Mouse (Mus musculus) erythroblast, embryonic 14.5 days (primary cell): ENCODE data around the gene Kcns1. TPM values are rescaled to one million over a fixed set of nuclear protein-coding genes. Genes with fewer than 3 reads are reported as not detected.

Experiments used
- H3K27me3 ChIP-seq: 2 replicates; pipeline ENCODE4 v1.6.1; 2012; ENCODE audit warnings: inconsistent platforms; ENCODE audit not compliant: control insufficient read depth
- H3K36me3 ChIP-seq: 2 replicates; pipeline ENCODE4 v1.6.1; 2012; ENCODE audit warnings: mild to moderate bottlenecking, inconsistent platforms; ENCODE audit not compliant: control insufficient read depth
- H3K4me1 ChIP-seq: 2 replicates; pipeline ENCODE4 v1.6.1; 2012; ENCODE audit warnings: inconsistent platforms; ENCODE audit not compliant: control insufficient read depth
- H3K4me3 ChIP-seq: replicated peaks from 2 replicates; pipeline ENCODE3; 2012; ENCODE audit warnings: moderate library complexity, mild to moderate bottlenecking, inconsistent platforms
- H3K9me3 ChIP-seq: 2 replicates; pipeline ENCODE4 v1.6.1; 2012; ENCODE audit warnings: low read length, inconsistent platforms, mixed read lengths; ENCODE audit not compliant: control insufficient read depth
- GATA1 ChIP-seq: IDR thresholded peaks from 2 replicates; pipeline ENCODE4 v1.6.1; 2012; ENCODE audit warnings: low read length, inconsistent platforms, mixed read lengths
- TAL1 ChIP-seq: IDR thresholded peaks from 3 replicates; pipeline ENCODE4 v1.6.1; 2012; ENCODE audit warnings: low read length, inconsistent platforms, mixed read lengths
- polyA plus RNA-seq: library from polyadenylated mRNA; stranded (reverse); fragments of >175 nt; gene quantifications from 2 replicates; pipeline ENCODE4 v1.2.3, GENCODE M21; 2012

Gene Kcns1
- polyA plus RNA-seq, 1 experiment, result not detected

DNA sequence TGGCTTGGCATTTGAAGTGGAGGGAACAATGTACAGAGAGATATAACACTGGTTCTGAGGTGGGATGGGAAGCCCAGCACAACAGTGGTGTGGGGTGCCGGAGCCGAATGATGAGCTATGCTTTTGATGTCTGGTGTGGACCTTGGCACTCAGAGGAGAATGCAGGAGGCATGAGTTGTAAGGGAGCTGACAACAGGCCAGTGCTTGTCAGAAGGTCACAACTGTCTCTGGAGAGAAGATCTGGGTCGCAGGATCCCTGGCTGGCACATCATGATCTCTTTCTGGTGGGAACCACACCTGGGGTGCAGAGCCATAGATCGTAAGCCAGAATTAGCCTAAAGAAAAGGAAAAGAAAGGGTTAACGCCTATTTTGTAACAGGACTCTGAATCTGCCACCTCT lies 6.9 kb upstream of the Kcns1 start:
- no peaks in the 10 kb centered on the region for H3K9me3 ChIP-seq
- H3K4me3 ChIP-seq, result no peak overlapping the region
- TF ChIP-seq GATA1 (no peak), TAL1 (no peak)
- H3K4me1 ChIP-seq, result no peaks in the 10 kb centered on the region
- H3K27me3 ChIP-seq, result peaks cover 5% of the 10 kb centered on the region; the same call in 1 of the 2 replicates
- no peaks in the 10 kb centered on the region for H3K36me3 ChIP-seq

- TF ChIP-seq TAL1, result no peak
- TF ChIP-seq GATA1, result no peak
- H3K27me3 ChIP-seq, result peaks cover 17% of the 10 kb centered on the region
- H3K9me3 ChIP-seq, result no peaks in the 10 kb centered on the region
- H3K4me1 ChIP-seq, result no peaks in the 10 kb centered on the region
- H3K36me3 ChIP-seq, result no peaks in the 10 kb centered on the region
- H3K4me3 ChIP-seq, result no peak overlapping the region
Measured at GRCm38 (mm10) chr2:164175850-164176249, 4.9 kb upstream of the Kcns1 start.

- no peak for TF ChIP-seq TAL1
- no peak for TF ChIP-seq GATA1
- H3K36me3 ChIP-seq, result no peaks in the 10 kb centered on the region
- H3K4me1 ChIP-seq, result no peaks in the 10 kb centered on the region
- peaks cover 27% of the 10 kb centered on the region for H3K27me3 ChIP-seq
- no peaks in the 10 kb centered on the region for H3K9me3 ChIP-seq
- H3K4me3 ChIP-seq, result no peak overlapping the region
Measured at GRCm38 (mm10) chr2:164174649-164175395, 3.9 kb upstream of the Kcns1 start.

DNA sequence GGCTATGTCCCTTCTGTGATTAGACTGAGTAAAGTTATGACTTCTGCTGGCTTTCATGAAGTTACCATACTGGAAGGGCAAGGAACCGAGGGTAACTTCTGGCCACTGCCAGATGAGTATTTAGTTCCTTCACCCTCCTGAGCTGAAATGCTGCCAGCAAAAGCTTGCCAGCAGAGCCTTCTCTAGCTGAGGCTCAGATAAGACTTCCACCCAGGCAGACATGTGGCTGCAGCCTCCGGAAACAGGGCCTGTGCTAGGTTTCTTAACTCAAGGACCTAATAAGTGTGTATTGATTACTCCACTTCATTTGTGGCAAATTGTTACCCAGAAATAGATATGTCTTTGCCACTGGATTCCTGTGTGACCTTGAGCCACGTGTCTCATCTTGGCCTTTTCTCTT lies 2.5 kb upstream of the Kcns1 start:
- no peak for TF ChIP-seq GATA1
- TF ChIP-seq TAL1, result no peak
- Histone ChIP-seq H3K4me1 (no peaks in the 10 kb centered on the region), H3K4me3 (no peak overlapping the region), H3K27me3 (peaks cover 41% of the 10 kb centered on the region), H3K9me3 (no peaks in the 10 kb centered on the region), H3K36me3 (no peaks in the 10 kb centered on the region)

- Histone ChIP-seq H3K27me3 (peaks cover 60% of the 10 kb centered on the region), H3K36me3 (no peaks in the 10 kb centered on the region), H3K4me1 (no peaks in the 10 kb centered on the region), H3K4me3 (no peak overlapping the region), H3K9me3 (no peaks in the 10 kb centered on the region)
- TF ChIP-seq TAL1 (no peak), GATA1 (no peak)
Measured at GRCm38 (mm10) chr2:164170326-164170725, 587 bp downstream of the Kcns1 start.

- H3K4me3 ChIP-seq, result no peak overlapping the region
- H3K27me3 ChIP-seq, result peaks cover 58% of the 10 kb centered on the region
- H3K4me1 ChIP-seq, result no peaks in the 10 kb centered on the region
- H3K36me3 ChIP-seq, result no peaks in the 10 kb centered on the region
- no peaks in the 10 kb centered on the region for H3K9me3 ChIP-seq
- TF ChIP-seq TAL1 (no peak), GATA1 (no peak)
Measured at GRCm38 (mm10) chr2:164168571-164168946, 2.4 kb downstream of the Kcns1 start.

DNA sequence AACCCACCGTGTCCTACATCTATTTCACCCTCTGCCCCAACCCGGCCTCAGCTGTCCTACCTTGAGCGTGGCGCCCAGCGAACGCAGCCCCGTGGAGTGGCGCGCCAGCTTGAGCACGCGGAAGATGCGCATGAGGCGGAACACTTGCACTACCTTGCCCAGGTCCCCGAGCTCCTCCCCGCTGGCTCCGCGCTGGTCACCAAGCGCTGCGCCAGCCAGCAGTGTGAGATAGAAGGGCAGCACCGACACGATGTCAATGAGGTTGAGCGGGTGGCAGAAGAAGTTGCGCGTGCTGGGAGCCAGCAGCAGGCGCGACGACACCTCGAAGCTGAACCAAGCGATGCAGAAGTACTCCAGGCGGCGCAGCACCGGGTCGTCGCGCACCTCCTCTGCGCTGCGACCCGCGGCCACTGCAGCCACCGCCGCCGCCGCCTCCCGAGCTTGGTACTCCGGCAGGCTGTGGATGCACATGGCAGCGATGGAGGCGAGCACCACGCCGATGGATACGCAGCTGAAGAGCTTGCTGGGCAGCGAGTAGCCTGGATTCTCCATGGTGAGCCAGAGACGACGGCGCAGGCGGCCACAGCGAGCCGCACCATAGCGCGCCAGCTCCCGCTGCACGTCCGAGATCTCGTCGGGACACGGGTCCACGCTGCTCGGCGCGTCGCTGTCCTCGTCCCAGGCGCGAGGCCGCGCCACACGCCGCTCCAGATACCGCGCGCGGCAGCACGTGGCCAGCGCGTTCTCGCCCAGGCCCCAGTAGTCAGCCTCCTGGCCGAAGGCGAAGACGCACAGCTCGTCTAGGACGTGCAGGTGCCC lies 3.0 kb downstream of the Kcns1 start:
- H3K4me1 ChIP-seq, result no peaks in the 10 kb centered on the region
- no peaks in the 10 kb centered on the region for H3K36me3 ChIP-seq
- peaks cover 55% of the 10 kb centered on the region for H3K27me3 ChIP-seq
- TF ChIP-seq GATA1, result no peak
- TF ChIP-seq TAL1, result no peak
- H3K9me3 ChIP-seq, result no peaks in the 10 kb centered on the region
- no peak overlapping the region for H3K4me3 ChIP-seq

- Histone ChIP-seq H3K9me3 (no peaks in the 10 kb centered on the region), H3K4me1 (no peaks in the 10 kb centered on the region), H3K4me3 (no peak overlapping the region), H3K36me3 (no peaks in the 10 kb centered on the region), H3K27me3 (peaks cover 34% of the 10 kb centered on the region)
- no peak for TF ChIP-seq GATA1
Measured at GRCm38 (mm10) chr2:164164941-164165340, 6.0 kb downstream of the Kcns1 start.

DNA sequence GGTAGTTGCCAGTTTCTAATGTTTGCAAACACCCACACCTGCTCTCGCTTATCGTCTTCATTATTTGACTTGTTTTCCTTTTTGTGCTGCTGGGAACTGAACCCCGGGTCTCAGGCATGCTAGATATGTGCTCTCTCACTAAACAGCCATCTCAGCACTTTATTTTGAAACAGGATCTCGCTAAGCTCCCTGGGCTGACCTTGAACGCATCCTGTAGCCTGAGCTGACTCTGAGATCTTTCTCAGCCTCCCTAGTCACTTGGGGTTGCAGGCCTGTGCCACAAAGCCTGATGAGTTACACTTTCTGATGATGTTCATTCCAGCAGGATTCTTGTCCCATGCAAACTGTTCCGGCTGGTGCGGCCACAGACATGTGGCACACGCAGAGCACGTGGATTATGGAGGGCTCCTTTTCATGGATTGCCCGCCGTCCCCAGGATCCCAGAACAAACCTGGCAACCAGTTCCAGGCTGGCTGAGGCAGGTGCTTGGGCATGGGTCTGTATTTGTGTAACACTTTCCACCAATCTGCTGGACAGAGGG lies 9.3 kb downstream of the Kcns1 start:
- no peaks in the 10 kb centered on the region for H3K36me3 ChIP-seq
- no peak overlapping the region for H3K4me3 ChIP-seq
- no peak for TF ChIP-seq GATA1
- no peak for TF ChIP-seq TAL1
- peaks cover 2% of the 10 kb centered on the region for H3K27me3 ChIP-seq
- H3K4me1 ChIP-seq, result no peaks in the 10 kb centered on the region
- H3K9me3 ChIP-seq, result no peaks in the 10 kb centered on the region
